Mouse (Mus musculus) small intestine, adult 2 months (tissue): ENCODE data around the gene Bpifb2. TPM values are rescaled to one million over a fixed set of nuclear protein-coding genes. Genes with fewer than 3 reads are reported as not detected.
A peak's percentile ranks its signal among the peaks of the same experiment; 100 is the strongest.

ENCODE experiments used
- H3K27ac ChIP-seq: fragments of 200-500 bp; 2 replicates; pipeline ENCODE4 v1.5.1; 2012; ENCODE audit warnings: low read depth, low read length, control low read depth, inconsistent platforms; ENCODE audit not compliant: insufficient read depth
- H3K27me3 ChIP-seq: fragments of 200-500 bp; 2 replicates; pipeline ENCODE4 v1.6.1; 2012; ENCODE audit warnings: mild to moderate bottlenecking, moderate library complexity, low read length, inconsistent platforms; ENCODE audit not compliant: control insufficient read depth, insufficient read depth
- H3K36me3 ChIP-seq: fragments of 200-500 bp; 2 replicates; pipeline ENCODE4 v1.6.1; 2012; ENCODE audit warnings: mild to moderate bottlenecking, low read length, control low read depth, inconsistent platforms; ENCODE audit not compliant: control insufficient read depth, insufficient read depth
- H3K4me1 ChIP-seq: fragments of 200-500 bp; 2 replicates; pipeline ENCODE4 v1.6.1; 2012; ENCODE audit warnings: low read length, inconsistent platforms, mixed read lengths; ENCODE audit not compliant: control insufficient read depth, insufficient read depth, insufficient read length
- H3K4me3 ChIP-seq: fragments of 200-500 bp; 2 replicates; pipeline ENCODE4 v1.5.1; 2012; ENCODE audit warnings: low read depth, mild to moderate bottlenecking, control low read depth, inconsistent platforms, low read length, moderate library complexity
- CTCF ChIP-seq: fragments of 200-500 bp; IDR thresholded peaks from 2 replicates; pipeline ENCODE4 v1.5.1; 2012; ENCODE audit warnings: low read depth, mild to moderate bottlenecking, control low read depth, inconsistent platforms, low read length, moderate library complexity, mixed read lengths; ENCODE audit not compliant: insufficient replicate concordance, insufficient read length; ENCODE audit errors: extremely low read depth
- POLR2A ChIP-seq: fragments of 200-500 bp; IDR thresholded peaks from 2 replicates; pipeline ENCODE4 v1.6.1; 2012; ENCODE audit warnings: low read depth, mild to moderate bottlenecking, control low read depth, inconsistent platforms, low read length, moderate library complexity
- whole genome bisulfite sequencing: fragments of 180-500 bp; shearing (Covaris S2); methylation state at CpG from one replicate; pipeline ENCODE4 v1.1.7; 2018; 5-methylcytosine and 5-hydroxymethylcytosine counted together
- polyA plus RNA-seq: library from polyadenylated mRNA; depleted of rRNA; stranded (reverse); fragments of >200 nt; gene quantifications from 2 replicates; pipeline ENCODE4 v1.2.3, GENCODE M21; 2012; rRNA removed

Gene Bpifb2
- polyA plus RNA-seq, 1 experiment: not detected

DNA sequence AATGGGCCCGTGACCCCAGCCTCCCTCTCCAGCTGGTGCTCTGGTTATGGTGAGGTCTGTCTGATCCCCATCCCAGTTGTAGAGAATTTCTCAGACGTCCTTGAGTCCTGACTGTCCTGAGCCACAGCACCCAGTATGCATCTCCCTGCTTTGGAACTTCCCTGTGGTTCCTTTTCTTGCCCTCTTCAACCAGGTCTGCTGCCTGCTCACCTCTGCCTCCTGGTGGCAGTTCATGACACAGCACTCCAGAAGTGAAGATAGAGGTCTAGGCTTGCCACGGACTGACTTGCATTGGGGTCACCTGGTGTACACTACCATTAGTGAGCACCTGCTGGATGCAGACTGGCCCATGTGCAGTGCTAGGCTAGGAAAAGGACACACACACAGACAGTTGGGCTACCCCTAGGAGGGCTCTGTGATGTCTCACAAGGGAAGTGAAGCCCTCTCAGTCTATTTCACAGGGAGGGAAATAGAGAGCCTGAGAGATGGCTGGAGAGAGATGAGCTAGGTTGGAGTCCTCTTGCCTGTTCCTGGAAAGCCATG lies 55.1 kb downstream of the Bpifb2 start:
- TF ChIP-seq CTCF: peak; percentile 68; the same call in 1 of the 2 replicates
- no peak for TF ChIP-seq POLR2A
- H3K27me3 ChIP-seq: no peaks in the 10 kb centered on the region
- H3K27ac ChIP-seq: no peak overlapping the region
- no peak overlapping the region for H3K4me3 ChIP-seq
- no peaks in the 10 kb centered on the region for H3K36me3 ChIP-seq
- 39% methylated on average over 3 of the region's 3 CpGs for WGBS
- no peaks in the 10 kb centered on the region for H3K4me1 ChIP-seq

DNA sequence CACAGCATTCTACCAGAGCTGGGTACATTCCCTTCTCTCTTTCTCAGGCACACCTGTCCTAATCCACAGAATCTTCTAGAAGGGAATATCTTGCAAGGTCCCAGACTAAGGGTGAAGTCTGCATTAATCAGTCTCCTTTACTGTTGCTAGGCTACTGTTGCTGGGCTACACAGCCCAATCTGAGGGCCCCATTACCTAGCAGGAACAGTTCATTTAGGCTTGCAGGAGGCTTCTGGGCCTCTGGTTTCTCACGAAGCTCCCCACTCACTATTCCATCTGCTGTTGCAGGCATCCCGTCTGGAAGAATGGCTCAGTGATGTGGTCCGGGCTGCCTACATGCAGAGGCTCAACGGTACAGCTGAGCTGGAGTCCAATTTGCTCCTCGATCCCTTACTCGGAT lies 56.3 kb downstream of the Bpifb2 start:
- Histone ChIP-seq H3K36me3 (no peaks in the 10 kb centered on the region), H3K27ac (no peak overlapping the region), H3K4me3 (no peak overlapping the region), H3K27me3 (no peaks in the 10 kb centered on the region), H3K4me1 (no peaks in the 10 kb centered on the region)
- no peak for TF ChIP-seq POLR2A
- TF ChIP-seq CTCF: no peak
- 73% methylated on average over 6 of the region's 6 CpGs for WGBS

DNA sequence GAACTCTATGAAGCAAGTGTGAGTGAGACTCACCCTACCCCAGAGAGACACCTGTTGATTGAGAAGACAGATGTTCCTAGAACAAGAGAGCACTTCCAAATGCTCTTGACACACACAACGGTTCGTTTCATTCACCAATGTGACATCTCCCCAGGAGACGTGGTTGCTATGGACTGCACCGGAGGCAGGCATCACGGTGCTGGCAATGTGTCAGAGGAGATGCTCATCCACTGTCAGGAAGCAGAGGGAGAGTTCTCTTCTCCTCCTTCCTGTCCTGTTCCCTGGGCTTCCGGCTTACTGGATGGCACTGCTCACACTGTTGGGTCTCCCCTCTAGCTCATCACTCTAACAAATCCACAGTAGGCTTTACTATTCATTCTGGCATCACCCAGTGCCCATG lies 58.5 kb downstream of the Bpifb2 start:
- Histone ChIP-seq H3K27ac (no peak overlapping the region), H3K4me3 (no peak overlapping the region), H3K4me1 (no peaks in the 10 kb centered on the region), H3K27me3 (no peaks in the 10 kb centered on the region), H3K36me3 (no peaks in the 10 kb centered on the region)
- 76% methylated on average over 6 of the region's 6 CpGs for WGBS
- no peak for TF ChIP-seq POLR2A
- no peak for TF ChIP-seq CTCF

DNA sequence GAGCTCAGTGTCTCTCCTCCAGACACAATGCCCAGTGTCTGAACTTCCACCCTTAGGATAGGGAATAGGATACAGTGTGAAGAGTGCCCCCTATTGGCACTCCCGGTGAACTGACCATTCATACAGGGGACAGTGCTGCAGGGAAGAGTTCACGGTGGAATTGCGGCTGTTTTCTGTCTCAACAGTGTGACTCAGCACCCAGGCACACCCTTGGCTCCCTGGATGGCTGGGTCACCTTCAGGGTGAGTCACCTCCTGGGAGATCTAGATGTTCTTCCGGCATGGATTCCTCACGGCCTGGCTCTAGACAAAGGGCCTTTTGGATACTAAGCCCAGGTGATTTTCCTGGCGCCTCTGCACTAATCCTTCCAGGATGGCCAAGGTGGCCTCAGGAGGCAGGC lies 60.5 kb downstream of the Bpifb2 start:
- Histone ChIP-seq H3K4me1 (no peaks in the 10 kb centered on the region), H3K36me3 (no peaks in the 10 kb centered on the region), H3K27ac (no peak overlapping the region), H3K27me3 (no peaks in the 10 kb centered on the region), H3K4me3 (no peak overlapping the region)
- WGBS: 82% methylated on average over 6 of the region's 6 CpGs
- TF ChIP-seq POLR2A: no peak
- TF ChIP-seq CTCF: no peak

DNA sequence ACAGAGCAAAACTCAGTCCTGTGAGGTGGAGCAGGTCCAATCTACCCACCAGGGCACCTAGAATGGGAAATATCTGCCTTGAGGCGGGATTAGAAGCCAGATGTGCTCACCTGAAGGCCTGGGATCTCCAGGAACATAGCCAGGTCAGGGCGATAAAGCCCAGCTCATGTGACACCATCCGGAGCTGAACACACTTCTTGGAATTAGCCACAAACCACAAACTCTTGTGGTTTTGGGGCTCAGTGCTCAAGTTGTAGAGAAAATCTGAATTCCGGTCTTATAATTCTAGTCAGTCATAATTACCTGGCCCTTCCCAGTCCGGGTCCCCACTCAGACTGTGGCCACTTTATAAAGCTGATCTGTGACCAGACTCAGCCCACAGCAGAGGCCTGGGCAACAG lies 63.0 kb downstream of the Bpifb2 start, which contains the start of gene Bpifb4:
Bpifb4 (plus strand) TSS at position 370 of the 400 bp plus-strand sequence.
- Histone ChIP-seq H3K4me1 (no peaks in the 10 kb centered on the region), H3K36me3 (no peaks in the 10 kb centered on the region)

DNA sequence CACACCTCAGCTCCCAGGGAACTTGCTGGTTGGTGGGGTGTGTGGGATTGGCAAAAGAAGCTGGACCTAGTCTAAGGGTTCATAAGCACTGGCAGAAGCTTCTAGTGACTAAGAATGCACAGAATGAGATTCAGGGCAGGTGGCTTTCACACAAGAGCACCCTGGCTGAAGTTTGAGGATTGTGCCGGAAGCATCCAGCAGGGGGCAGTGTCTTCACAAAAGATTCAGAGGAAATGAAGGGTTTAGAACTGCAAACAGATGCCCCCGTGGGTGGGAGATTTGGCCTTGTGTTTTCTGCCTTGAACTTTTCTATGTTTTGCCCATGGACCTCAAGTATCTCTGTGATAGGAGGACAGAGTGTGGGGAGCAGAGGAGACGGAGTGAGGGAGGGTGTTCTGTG lies 68.7 kb downstream of the Bpifb2 start:
- Histone ChIP-seq H3K27ac (no peak overlapping the region), H3K4me1 (no peaks in the 10 kb centered on the region), H3K4me3 (no peak overlapping the region), H3K27me3 (no peaks in the 10 kb centered on the region), H3K36me3 (no peaks in the 10 kb centered on the region)
- 32% methylated on average over 3 of the region's 3 CpGs for WGBS
- TF ChIP-seq POLR2A: no peak
- peak; percentile 78; the same call in 1 of the 2 replicates for TF ChIP-seq CTCF

More for the DNA sequence above, 63.0 kb downstream of the Bpifb2 start, which contains the start of gene Bpifb4:
- 69% methylated on average over 5 of the region's 5 CpGs for WGBS
- TF ChIP-seq POLR2A (no peak), CTCF (no peak)
- Histone ChIP-seq H3K4me3 (no peak within 1 kb of the TSS), H3K27ac (no peak within 1 kb of the TSS), H3K27me3 (no peaks in the 10 kb centered on the region)

DNA sequence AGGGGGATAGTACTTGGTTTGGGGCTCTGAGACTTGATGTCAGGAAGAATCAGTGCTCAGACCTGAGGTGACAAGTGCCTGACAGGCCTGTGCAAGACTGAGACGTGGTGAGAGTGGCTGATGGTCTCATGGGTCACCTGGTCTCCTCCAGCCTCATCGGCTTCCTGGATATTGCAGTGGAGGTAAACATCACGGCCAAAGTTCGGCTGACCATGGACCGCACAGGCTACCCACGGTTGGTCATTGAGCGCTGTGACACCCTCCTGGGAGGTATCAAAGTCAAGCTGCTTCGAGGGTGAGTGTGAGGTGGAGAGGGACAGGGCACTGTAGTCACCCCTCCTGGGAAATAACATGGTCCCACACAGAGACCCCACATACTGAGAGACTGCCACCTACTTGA lies 69.7 kb downstream of the Bpifb2 start:
- Histone ChIP-seq H3K4me3 (no peak overlapping the region), H3K36me3 (no peaks in the 10 kb centered on the region), H3K27me3 (no peaks in the 10 kb centered on the region), H3K4me1 (no peaks in the 10 kb centered on the region), H3K27ac (no peak overlapping the region)
- TF ChIP-seq CTCF (no peak), POLR2A (no peak)
- 72% methylated on average over 8 of the region's 8 CpGs for WGBS

Other genes with a start within 250 kb of the Bpifb2 start
- 9.0 and 16.2 TPM in 2 replicates for gene Commd7, start 242.3 kb upstream of the Bpifb2 start, polyA plus RNA-seq
- 0.61 and 0.98 TPM in 2 replicates for gene Dnmt3b, start 225.6 kb upstream of the Bpifb2 start, polyA plus RNA-seq
- not detected in 2 replicates for gene Dnmt3c, start 178.4 kb upstream of the Bpifb2 start, polyA plus RNA-seq
- 1.5 and 3.8 TPM in 2 replicates for gene Mapre1, start 133.8 kb upstream of the Bpifb2 start, polyA plus RNA-seq
- 0.10 TPM in 1 of 2 replicates, not detected in the other for gene Efcab8, start 95.1 kb upstream of the Bpifb2 start, polyA plus RNA-seq
- not detected in 2 replicates for gene Sun5, start 4.0 kb upstream of the Bpifb2 start, polyA plus RNA-seq
- not detected in 2 replicates for gene Bpifb6, start 25.3 kb downstream of the Bpifb2 start, polyA plus RNA-seq
- gene Bpifb3, start 43.2 kb downstream of the Bpifb2 start, polyA plus RNA-seq: not detected in 2 replicates
- gene Bpifb4, start 63.2 kb downstream of the Bpifb2 start, polyA plus RNA-seq: 0.13 TPM in 1 of 2 replicates, not detected in the other
- not detected in 2 replicates for gene Bpifa6, start 99.9 kb downstream of the Bpifb2 start, polyA plus RNA-seq
- not detected in 2 replicates for gene Bpifa2, start 133.2 kb downstream of the Bpifb2 start, polyA plus RNA-seq